Mouse (Mus musculus) stomach, embryonic 16.5 days (tissue): ENCODE measurements at regions not wholly inside any gene's neighbourhood (a gene's known extent, or its start where the extent isn't known, plus 50 kb on each side); places are given as distances from the start of the nearest gene placed in this dataset.
"Not testable (repeated sequence)": the region's sequence is repeated elsewhere in the genome, so short reads cannot be mapped to it uniquely, and the experiment has no call there.

Source experiments
- ATAC-seq: fragments of 200-750 bp; cut with Nextera tagmentation; 2 replicates; pipeline ENCODE4 v1.8.0; 2017; ENCODE audit warnings: moderate number of reproducible peaks, moderate TSS enrichment; ENCODE audit not compliant: insufficient read depth, low FRiP score
- H3K27ac ChIP-seq: fragments of 300-500 bp; sonication (generic); 2 replicates; pipeline ENCODE4 v1.5.1; 2014; ENCODE audit warnings: low read length
- H3K27me3 ChIP-seq: fragments of 300-500 bp; sonication (generic); 2 replicates; pipeline ENCODE4 v1.6.1; 2014; ENCODE audit warnings: low read length, control low read depth, mixed read lengths; ENCODE audit not compliant: control insufficient read depth, insufficient read depth
- H3K36me3 ChIP-seq: fragments of 300-500 bp; sonication (generic); 2 replicates; pipeline ENCODE4 v1.6.1; 2014; ENCODE audit warnings: low read length; ENCODE audit not compliant: control insufficient read depth, insufficient read depth
- H3K4me1 ChIP-seq: fragments of 300-500 bp; sonication (generic); 2 replicates; pipeline ENCODE4 v1.6.1; 2014; ENCODE audit warnings: low read length, control low read depth, mixed read lengths; ENCODE audit not compliant: control insufficient read depth, insufficient read depth
- H3K4me2 ChIP-seq: fragments of 300-500 bp; sonication (generic); 2 replicates; pipeline ENCODE4 v1.6.1; 2014; ENCODE audit warnings: low read depth, low read length, mixed read lengths
- H3K4me3 ChIP-seq: fragments of 300-500 bp; sonication (generic); replicated peaks from 2 replicates; pipeline ENCODE4 v1.5.1; 2014; ENCODE audit warnings: mild to moderate bottlenecking, low read length
- H3K9ac ChIP-seq: fragments of 300-500 bp; sonication (generic); 2 replicates; pipeline ENCODE4 v1.6.1; 2014; ENCODE audit warnings: low read length
- H3K9me3 ChIP-seq: fragments of 300-500 bp; sonication (generic); replicated peaks from 2 replicates; pipeline ENCODE4 v1.6.1; 2016; ENCODE audit warnings: low read length, control low read depth; ENCODE audit not compliant: control insufficient read depth
- WGBS: fragments of 180-500 bp; shearing (Covaris S2); extraction: QIAGEN DNeasy Blood & Tissue Kit; methylation state at CpG from one replicate; pipeline ENCODE4 v1.1.7; 2014; 5-methylcytosine and 5-hydroxymethylcytosine counted together

DNA sequence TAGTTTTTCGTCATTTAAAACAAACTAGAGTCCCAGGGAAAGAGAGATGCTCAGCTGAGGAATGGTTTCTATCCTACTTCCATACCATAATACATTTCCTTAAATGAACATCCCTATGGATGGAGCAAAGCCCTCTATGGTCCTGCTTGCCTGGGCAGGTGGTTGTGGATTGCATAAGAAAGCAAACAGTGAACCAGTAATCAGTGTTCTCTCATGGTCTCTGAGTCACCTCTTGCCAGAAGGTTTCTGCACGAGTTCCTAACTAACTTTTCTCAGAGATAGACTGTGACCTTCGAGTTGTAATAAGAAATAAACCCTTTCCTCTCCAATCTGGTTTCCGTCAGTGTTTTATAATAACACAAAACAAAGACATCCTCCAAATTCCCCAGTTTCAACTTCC is 62.9 kb upstream of the Bet1 start:
- no peaks in the 10 kb centered on the region for H3K27me3 ChIP-seq
- H3K4me2 ChIP-seq = no peak overlapping the region
- no peak overlapping the region for H3K27ac ChIP-seq
- H3K36me3 ChIP-seq = no peaks in the 10 kb centered on the region
- H3K4me3 ChIP-seq = no peak overlapping the region
- H3K9ac ChIP-seq = no peak overlapping the region
- no peaks in the 10 kb centered on the region for H3K4me1 ChIP-seq
- no peaks in the 10 kb centered on the region for H3K9me3 ChIP-seq
- ATAC-seq = no peak
- 63% methylated on average over 4 of the region's 4 CpGs for WGBS

DNA sequence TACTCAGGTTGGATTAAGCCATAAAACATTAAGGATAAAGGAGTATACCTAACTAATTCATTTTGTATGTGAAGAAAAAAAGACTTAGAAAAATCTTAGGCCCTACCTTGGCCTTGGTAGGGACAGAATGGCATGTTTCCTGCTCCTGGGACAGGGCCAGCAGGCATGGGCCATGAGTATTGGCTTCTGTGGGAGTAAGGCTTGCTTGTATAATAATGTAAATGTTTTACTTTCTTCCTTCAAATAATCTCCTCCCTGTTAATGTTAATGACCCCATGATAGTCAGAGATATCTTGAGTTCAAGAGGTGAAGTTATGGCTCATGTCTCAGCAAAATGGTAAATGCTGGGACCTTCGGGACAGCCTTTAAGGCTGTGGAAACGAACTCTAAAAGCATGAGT is 71.5 kb upstream of the Bet1 start:
- Histone ChIP-seq H3K4me3 (no peak overlapping the region), H3K36me3 (no peaks in the 10 kb centered on the region), H3K9ac (no peak overlapping the region), H3K9me3 (no peaks in the 10 kb centered on the region), H3K27me3 (no peaks in the 10 kb centered on the region), H3K27ac (no peak overlapping the region), H3K4me1 (no peaks in the 10 kb centered on the region), H3K4me2 (no peak overlapping the region)
- 63% methylated on average over 2 of the region's 2 CpGs for WGBS
- no peak for ATAC-seq

DNA sequence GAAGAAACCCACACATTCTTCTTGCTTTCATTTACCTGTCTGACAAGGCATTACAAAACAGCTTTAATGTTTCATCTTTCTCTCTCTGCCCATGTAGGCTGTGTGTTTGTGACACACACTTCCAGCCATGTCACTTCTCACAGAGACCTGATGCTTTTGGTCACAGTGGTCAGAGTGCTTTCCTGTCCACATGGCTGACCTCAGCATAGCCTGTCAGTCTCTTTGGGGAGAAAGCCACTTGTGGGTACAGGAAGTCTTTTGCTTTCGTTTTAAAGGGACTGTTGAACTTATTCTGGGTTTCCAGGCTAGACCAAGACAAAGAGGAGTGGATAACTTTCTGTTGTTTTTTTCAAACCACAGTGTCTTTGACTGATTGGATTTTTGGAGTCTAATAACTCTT is 77.0 kb upstream of the Bet1 start:
- WGBS = 66% methylated on average over 1 of the region's 1 CpGs
- ATAC-seq = no peak
- Histone ChIP-seq H3K4me3 (no peak overlapping the region), H3K9me3 (no peaks in the 10 kb centered on the region), H3K9ac (no peak overlapping the region), H3K4me2 (no peak overlapping the region), H3K27me3 (no peaks in the 10 kb centered on the region), H3K27ac (no peak overlapping the region), H3K4me1 (no peaks in the 10 kb centered on the region), H3K36me3 (no peaks in the 10 kb centered on the region)

DNA sequence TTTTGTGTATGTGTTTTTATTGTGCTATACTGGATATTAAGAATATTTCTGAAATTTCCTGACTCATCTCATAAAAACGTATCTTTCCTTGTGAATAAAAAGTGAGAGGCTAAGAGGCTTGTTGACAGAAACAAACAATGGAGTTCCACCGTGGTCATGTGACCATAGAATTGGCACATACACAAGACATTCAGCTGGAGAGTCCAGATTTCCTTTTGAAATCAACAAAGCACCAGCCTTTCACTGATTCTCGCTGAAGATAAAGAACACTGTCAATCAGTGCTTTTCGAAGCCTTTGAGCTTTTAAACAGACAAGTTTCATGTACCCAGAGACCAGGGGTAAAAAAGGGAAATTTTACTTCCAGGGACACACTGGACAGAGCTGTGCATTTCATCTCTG is 80.3 kb upstream of the Bet1 start:
- ATAC-seq = no peak
- no peaks in the 10 kb centered on the region for H3K4me1 ChIP-seq
- no peak overlapping the region for H3K27ac ChIP-seq
- H3K4me3 ChIP-seq = no peak overlapping the region
- H3K4me2 ChIP-seq = no peak overlapping the region
- 70% methylated on average over 4 of the region's 4 CpGs for WGBS
- H3K9me3 ChIP-seq = no peaks in the 10 kb centered on the region
- H3K27me3 ChIP-seq = no peaks in the 10 kb centered on the region
- no peak overlapping the region for H3K9ac ChIP-seq
- H3K36me3 ChIP-seq = no peaks in the 10 kb centered on the region

DNA sequence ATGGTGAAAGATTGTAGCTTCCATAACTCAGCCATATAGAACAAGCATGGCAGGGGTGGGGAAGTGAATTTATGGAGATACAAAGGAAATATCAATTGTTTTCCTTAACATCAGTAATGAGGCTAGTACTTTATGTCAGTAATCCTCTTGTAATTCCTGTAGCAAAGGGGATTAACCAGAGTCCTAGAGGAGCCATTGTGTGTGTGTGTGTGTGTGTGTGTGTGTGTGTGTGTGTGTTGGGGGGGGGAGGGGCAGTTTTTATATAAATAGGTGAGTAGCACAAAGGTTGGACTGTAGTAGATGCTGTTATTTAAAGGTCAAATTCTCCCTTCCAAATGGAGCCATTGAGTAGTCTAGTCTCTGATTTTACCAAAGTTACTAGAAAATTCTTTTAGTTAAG is 81.0 kb upstream of the Bet1 start:
- H3K4me2 ChIP-seq = no peak overlapping the region
- H3K4me1 ChIP-seq = no peaks in the 10 kb centered on the region
- H3K27me3 ChIP-seq = no peaks in the 10 kb centered on the region
- no peaks in the 10 kb centered on the region for H3K9me3 ChIP-seq
- H3K27ac ChIP-seq = no peak overlapping the region
- no peaks in the 10 kb centered on the region for H3K36me3 ChIP-seq
- H3K9ac ChIP-seq = no peak overlapping the region
- no peak overlapping the region for H3K4me3 ChIP-seq
- no peak for ATAC-seq

DNA sequence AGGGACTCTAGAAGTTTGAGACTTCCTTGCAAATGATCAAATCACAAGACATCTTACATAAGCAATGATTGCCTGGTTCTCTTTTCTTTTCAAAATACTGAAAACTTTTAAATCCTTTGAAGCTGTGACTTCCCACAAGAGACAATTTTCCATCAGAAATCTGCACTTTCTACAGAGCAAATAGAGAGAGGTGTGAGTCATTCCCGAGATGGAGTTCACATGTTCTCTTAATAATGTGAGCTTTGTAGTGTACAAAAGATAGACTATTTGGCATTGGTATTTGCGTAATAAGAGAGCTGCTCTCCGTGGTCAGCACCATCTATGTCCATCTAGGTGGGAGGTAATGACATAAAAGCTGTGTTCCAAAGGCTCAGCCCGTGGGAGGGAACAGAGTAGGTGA is 84.8 kb upstream of the Bet1 start:
- Histone ChIP-seq H3K27ac (no peak overlapping the region), H3K4me3 (no peak overlapping the region), H3K4me1 (no peaks in the 10 kb centered on the region), H3K9me3 (no peaks in the 10 kb centered on the region), H3K36me3 (no peaks in the 10 kb centered on the region), H3K27me3 (no peaks in the 10 kb centered on the region), H3K4me2 (no peak overlapping the region), H3K9ac (no peak overlapping the region)
- ATAC-seq = no peak
- WGBS = 49% methylated on average over 4 of the region's 4 CpGs

DNA sequence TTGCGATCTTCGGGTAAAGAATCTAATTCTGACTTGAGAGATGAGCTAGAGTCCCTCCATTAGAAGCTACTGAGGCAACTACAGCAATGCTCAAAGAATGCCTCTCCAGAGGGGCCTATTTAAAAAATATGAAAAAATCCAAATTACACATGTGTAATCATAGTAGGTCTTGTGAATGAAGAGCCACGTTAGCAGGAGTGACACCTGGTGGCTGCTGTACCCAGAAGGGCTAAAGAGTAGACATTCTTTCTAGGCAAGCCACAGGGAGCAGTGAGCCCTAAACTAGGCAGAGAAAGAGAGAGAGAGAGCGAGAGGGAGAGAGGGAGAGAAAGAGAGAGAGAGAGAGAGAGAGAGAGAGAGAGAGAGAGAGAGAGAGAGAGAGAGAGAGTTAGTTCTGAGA is 100.9 kb upstream of the Bet1 start:
- WGBS = 80% methylated on average over 4 of the region's 4 CpGs
- H3K9ac ChIP-seq = no peak overlapping the region
- H3K36me3 ChIP-seq = no peaks in the 10 kb centered on the region
- H3K4me1 ChIP-seq = no peaks in the 10 kb centered on the region
- H3K9me3 ChIP-seq = no peaks in the 10 kb centered on the region
- no peaks in the 10 kb centered on the region for H3K27me3 ChIP-seq
- no peak overlapping the region for H3K4me3 ChIP-seq
- no peak for ATAC-seq
- H3K27ac ChIP-seq = no peak overlapping the region
- H3K4me2 ChIP-seq = no peak overlapping the region

DNA sequence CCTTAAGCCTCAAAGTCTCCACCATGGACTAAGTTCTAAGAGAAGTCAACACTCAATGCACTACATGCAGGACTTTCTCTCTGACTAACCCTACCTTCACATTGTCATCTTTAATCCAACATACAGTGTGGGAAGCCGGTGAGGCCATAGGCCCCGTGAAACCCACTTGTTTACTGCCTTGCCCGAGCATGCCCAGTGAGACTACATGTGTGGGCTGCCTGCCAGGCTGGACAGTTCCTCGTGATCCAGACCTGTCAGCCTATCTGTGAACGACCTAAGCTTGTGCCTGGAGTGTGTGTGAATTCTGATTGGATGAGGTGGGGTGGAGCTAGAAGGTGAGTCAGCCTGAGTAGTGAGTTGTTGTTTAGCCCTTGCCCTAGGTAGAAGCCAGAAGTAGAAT is 104.2 kb upstream of the Bet1 start:
- not testable (repeated sequence) for H3K27ac ChIP-seq, H3K27me3 ChIP-seq, H3K4me2 ChIP-seq, H3K36me3 ChIP-seq, H3K4me3 ChIP-seq, H3K9ac ChIP-seq, H3K4me1 ChIP-seq, H3K9me3 ChIP-seq, ATAC-seq
- WGBS = 59% methylated on average over 5 of the region's 5 CpGs

DNA sequence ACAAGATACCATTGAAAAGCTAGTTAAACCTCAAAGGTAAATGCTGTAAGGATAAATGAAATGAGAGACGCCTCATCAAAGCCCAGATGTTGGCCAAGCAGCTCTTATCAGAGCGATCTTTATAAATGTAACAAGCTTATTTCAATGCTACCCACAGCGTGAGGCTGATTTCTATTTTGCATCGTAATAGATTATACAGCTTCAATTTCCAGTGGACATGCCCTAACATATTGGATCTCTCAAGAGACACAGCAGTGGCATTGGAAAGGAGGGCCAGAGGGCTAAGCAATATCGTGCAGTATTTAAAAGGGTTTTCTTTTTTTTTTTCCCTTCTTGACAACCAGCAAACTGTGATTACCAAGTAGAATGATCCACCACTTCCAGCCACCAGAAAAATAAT is 106.5 kb upstream of the Bet1 start:
- H3K9ac ChIP-seq = no peak overlapping the region
- no peak overlapping the region for H3K4me3 ChIP-seq
- H3K9me3 ChIP-seq = no peaks in the 10 kb centered on the region
- no peak overlapping the region for H3K27ac ChIP-seq
- no peak for ATAC-seq
- no peaks in the 10 kb centered on the region for H3K27me3 ChIP-seq
- H3K4me2 ChIP-seq = no peak overlapping the region
- no peaks in the 10 kb centered on the region for H3K4me1 ChIP-seq
- 85% methylated on average over 5 of the region's 5 CpGs for WGBS
- H3K36me3 ChIP-seq = no peaks in the 10 kb centered on the region

DNA sequence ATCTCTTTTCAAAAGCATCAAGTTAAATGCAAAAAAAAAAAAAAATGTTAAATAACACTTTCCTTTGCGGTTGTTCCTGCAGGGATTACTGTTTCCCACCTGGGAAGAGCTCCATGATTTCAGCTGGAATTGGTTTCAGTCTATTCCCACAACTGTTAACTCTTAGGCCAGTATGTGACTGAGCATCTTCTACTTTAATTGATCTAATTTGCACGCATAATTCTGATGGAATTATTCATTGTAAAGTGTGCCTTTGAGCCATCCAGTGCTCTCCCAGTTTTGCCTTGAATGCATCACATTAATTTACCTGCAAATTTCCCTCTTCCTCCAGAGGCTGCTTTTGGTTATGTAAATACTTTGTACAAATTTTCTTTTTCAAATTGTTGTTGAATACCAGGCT is 114.4 kb upstream of the Bet1 start:
- no peak overlapping the region for H3K27ac ChIP-seq
- no peak for ATAC-seq
- no peak overlapping the region for H3K4me2 ChIP-seq
- no peaks in the 10 kb centered on the region for H3K4me1 ChIP-seq
- no peaks in the 10 kb centered on the region for H3K9me3 ChIP-seq
- no peak overlapping the region for H3K4me3 ChIP-seq
- no peaks in the 10 kb centered on the region for H3K27me3 ChIP-seq
- H3K9ac ChIP-seq = no peak overlapping the region
- H3K36me3 ChIP-seq = no peaks in the 10 kb centered on the region
- 56% methylated on average over 2 of the region's 2 CpGs for WGBS
